ENCODE assay signal across 12 mouse cellular contexts in the genomic region with DNA sequence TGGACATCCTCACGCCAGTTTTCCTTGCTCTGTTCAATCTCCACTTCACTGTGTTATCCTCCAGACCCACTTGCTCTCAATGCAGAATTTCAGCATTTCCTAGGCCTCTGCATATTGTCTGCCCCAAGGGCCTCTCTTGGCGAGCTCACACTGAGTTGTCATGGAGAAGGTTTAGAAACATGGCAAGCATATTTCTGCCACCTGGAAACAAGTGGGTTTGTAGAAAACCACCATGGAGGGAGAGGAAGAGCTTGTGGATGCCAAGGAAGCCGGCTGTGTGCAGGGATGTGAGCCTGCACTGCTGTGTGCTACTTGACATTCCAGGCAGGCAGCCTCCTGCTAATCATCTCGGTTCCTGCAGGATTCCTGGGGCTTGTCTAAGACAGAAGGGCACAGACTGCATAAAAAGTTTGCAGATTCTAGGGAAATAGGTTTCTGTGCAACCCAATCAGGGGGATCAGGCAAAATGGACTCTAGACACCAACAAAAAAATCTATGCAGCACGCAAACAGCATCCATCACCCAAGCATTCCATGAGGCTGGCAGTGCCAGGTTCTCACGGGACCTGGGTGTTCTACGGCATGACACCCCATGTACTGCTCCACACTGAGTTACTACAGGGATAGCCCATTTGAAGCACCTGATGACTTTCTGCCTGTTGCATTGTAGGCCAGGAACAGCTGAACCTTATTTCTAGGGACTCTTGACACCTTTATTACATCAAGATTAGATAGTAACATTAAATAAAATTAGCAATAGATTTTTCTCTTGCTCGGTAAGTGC. TPM values are rescaled to one million over a fixed set of nuclear protein-coding genes. Genes with fewer than 3 reads are reported as not detected.
DNase-seq lines count a peak whose midpoint lies in the region.
"Had no signal": no experiment of that assay in that cellular context is flagged by ENCODE, and none has a peak within 500 bp of the region (broad histone marks: within the 10 kb centered on the region; RNA-seq: fewer than 3 reads in every experiment).

No protein-coding gene starts in this region.

- DNase-seq in cerebellum, postnatal 10 days = peak; percentile 44 to 59
- no peak for DNase-seq in cerebellum, adult 11 months
- DNase-seq in right cerebral cortex, postnatal 14 days = peak; percentile 21
- no peak for DNase-seq in right cerebral cortex, adult 18-20 months
- peak; percentile 38 to 70 for DNase-seq in layer of hippocampus, postnatal 14 days (ENCODE audit: low spot score in 2 of 2)
- no peak for DNase-seq in adrenal gland, postnatal 4 days (ENCODE audit: low spot score in 2 of 2)
- no peak for DNase-seq in adrenal gland, adult 2 months
- no peak for DNase-seq in thymus, postnatal 4 days
- DNase-seq: lung, postnatal 10 days had no signal

RNA-seq across cellular contexts. Expression of a gene that starts 14.3 kb away (rescaled TPM):
- 10 to 100 TPM; 18.5 to 18.7 TPM for total RNA-seq in layer of hippocampus, postnatal 14 days (2021)
- under 1 TPM; 0.20 to 0.28 TPM for total RNA-seq in adrenal gland, postnatal 4 days (2021)
- total RNA-seq in adrenal gland, adult 2 months (2021) = under 1 TPM in 1 of 2 experiments, not detected in 1; 0.07 TPM
- not detected in 2 replicates for polyA plus RNA-seq in adrenal gland, adult 2 months (2012; rRNA removed)
- total RNA-seq: gastrocnemius, adult 8-10 months had no signal

RNA-seq across cellular contexts. Expression of a gene that starts 44.1 kb away (rescaled TPM):
- 10 to 100 TPM; 54.3 TPM for total RNA-seq in layer of hippocampus, postnatal 14 days (2021)
- 10 to 100 TPM; 48.4 to 51.0 TPM for total RNA-seq in adrenal gland, postnatal 4 days (2021)
- total RNA-seq in adrenal gland, adult 2 months (2021) = 10 to 100 TPM; 50.4 to 57.8 TPM
- polyA plus RNA-seq in adrenal gland, adult 2 months (2012; rRNA removed) = 61.5 and 62.6 TPM in 2 replicates

RNA-seq across cellular contexts. Expression of a gene that starts 53.8 kb away (rescaled TPM):
- total RNA-seq in layer of hippocampus, postnatal 14 days (2021) = 1 to 10 TPM; 4.8 to 9.1 TPM
- total RNA-seq in adrenal gland, postnatal 4 days (2021) = 1 to 10 TPM in 1 of 2 experiments, under 1 TPM in 1; 0.25 to 2.1 TPM
- not detected for total RNA-seq in adrenal gland, adult 2 months (2021)
- 0.10 TPM in 1 of 2 replicates, not detected in the other for polyA plus RNA-seq in adrenal gland, adult 2 months (2012; rRNA removed)
- polyA plus RNA-seq: limb, embryonic 11.5 days; Patski had no signal

Comparison
In these comparisons a context has a peak if more than half of its experiments do, and no peak if none do; other contexts are left out.
1. DNase-seq: peak in cerebellum, postnatal 10 days (2 of 2), right cerebral cortex, postnatal 14 days (single experiment) and layer of hippocampus, postnatal 14 days (2 of 2); none in cerebellum, adult 11 months (single experiment), right cerebral cortex, adult 18-20 months (single experiment), adrenal gland, postnatal 4 days (0 of 2), adrenal gland, adult 2 months (single experiment) and thymus, postnatal 4 days (single experiment).
2. RNA of a gene that starts 14.3 kb away (total RNA-seq): 18.5 to 18.7 TPM in layer of hippocampus, postnatal 14 days; 0.20 to 0.28 TPM in adrenal gland, postnatal 4 days and 0.07 TPM in adrenal gland, adult 2 months; every median in the first group is over 10 times any median in the second.